Mouse (Mus musculus): ENCODE results near the gene Pdzrn3. TPM values are rescaled to one million over a fixed set of nuclear protein-coding genes. Genes with fewer than 3 reads are reported as not detected.

Pdzrn3 gene
- total RNA-seq, 1 experiment: 3.8 TPM

DNA sequence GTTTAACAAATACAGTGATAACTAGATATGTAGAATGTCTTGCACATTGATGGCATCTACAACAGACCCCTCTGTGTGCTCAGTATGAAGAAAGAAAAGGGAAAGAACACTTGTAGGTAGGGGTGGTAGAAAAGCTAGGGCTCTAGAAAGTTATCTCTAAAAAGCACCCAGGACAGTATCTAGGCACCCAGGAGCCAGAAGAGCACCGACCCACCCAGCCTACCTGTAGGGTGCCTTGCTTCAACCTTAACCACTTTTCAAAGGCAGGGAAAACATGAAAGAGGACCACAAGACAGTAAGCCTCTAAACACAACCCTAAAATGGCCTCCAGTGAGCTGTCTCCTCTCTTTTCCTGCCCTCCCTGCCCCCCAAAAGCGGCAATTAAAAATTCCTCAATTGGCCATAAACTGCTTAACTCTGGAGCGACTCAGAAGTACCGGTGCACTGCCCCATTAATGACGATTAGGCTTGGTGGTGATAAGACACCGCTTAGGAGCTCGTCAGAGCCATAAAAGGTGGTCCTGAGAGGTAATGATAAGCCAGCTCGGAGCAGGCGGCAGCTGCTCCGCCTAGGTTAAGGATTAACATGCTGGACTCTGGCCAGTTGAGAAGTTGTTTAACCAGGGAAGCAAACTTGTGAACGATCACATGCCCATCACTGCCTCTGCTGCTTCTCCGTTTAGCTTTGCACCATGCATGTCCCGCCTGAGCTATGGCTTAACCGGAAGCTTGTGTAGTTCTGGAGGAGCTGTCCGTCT, 106.1 kb downstream of the Pdzrn3 start:
- TF ChIP-seq MAFK (IDR thresholded peaks at IDR 0.05; ENCODE audit: insufficient read depth, low read depth, low read length) (no peak), HCFC1 (IDR thresholded peaks at IDR 0.05; ENCODE audit: borderline replicate concordance, insufficient read depth, low read length) (no peak), CHD2 (IDR thresholded peaks at IDR 0.05; ENCODE audit: low read depth, low read length) (no peak), ZC3H11A (IDR thresholded peaks at IDR 0.05; ENCODE audit: borderline replicate concordance, low read depth, low read length) (no peak), ZNF384 (IDR thresholded peaks at IDR 0.05; ENCODE audit: low read depth, low read length) (no peak)
- H3K27ac ChIP-seq (ENCODE audit: insufficient read depth, low read depth, low read length, poor library complexity, severe bottlenecking): no peak overlapping the region
- no peak overlapping the region for H3K9ac ChIP-seq (ENCODE audit: insufficient read depth, low read depth, low read length, poor library complexity, severe bottlenecking)
- in situ Hi-C loops (cut with MboI; ENCODE audit: low sequenced_read_pairs in 2 of 2, unreplicated experiment in 2 of 2): loop anchor here (10.0 to 25.0 kb wide), 2 partner anchors 263 to 384 kb away; no protein-coding TSS in a partner anchor
- H3K9me3 ChIP-seq (ENCODE audit: control insufficient read depth, insufficient read depth, low read depth, low read length): no peaks in the 10 kb centered on the region
- H3K4me1 ChIP-seq (ENCODE audit: control insufficient read depth in 2 of 2, insufficient read depth in 2 of 2, low read length in 2 of 2, poor library complexity in 1 of 2): no peaks in the 10 kb centered on the region
- H3K4me3 ChIP-seq (ENCODE audit: insufficient read depth in 1 of 2, low read depth in 1 of 2, low read length in 2 of 2, poor library complexity in 1 of 2, severe bottlenecking in 1 of 2): no peak overlapping the region
- DNase-seq (ENCODE audit: low read depth, low spot score): no peak
- H3K36me3 ChIP-seq (ENCODE audit: control insufficient read depth, insufficient read depth, low read length, poor library complexity, severe bottlenecking): no peaks in the 10 kb centered on the region

DNA sequence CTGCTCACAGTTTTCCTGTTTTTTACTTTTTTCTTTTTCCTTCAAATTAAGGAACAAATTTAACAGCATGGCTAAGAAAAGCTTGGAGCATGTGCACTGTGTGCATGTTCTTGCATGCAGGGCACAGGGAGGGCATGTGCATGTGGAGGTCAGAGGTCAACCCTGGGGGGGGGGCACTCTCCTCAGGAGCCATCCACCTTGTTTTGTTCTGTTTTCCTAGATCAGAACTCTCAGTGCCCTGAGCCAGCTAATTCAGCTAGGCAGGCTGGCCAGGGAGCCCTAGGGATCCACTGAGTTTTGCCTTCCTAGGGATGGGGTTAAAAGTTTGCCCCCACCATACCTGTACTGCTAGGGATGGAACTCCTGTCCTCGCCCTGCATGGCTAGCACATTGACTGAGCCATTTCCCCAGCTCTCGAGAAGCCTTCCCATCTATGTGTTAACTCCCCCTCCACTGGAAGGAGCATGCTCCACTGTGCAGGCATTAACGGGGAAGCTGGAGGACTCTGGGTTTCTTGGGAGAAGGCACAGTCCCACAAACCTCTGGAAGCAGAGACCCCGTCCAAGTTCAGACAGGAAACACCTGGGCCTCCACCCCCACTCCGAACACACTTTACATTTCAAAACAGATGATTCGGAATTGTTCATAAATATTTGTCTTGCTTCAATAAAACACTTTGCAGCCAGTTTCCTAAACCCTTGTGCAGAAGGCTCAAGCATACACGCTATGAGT, 107.4 kb downstream of the Pdzrn3 start:
- no peaks in the 10 kb centered on the region for H3K36me3 ChIP-seq (ENCODE audit: control insufficient read depth, insufficient read depth, low read length, poor library complexity, severe bottlenecking)
- H3K9me3 ChIP-seq (ENCODE audit: control insufficient read depth, insufficient read depth, low read depth, low read length): no peaks in the 10 kb centered on the region
- no peak for DNase-seq (ENCODE audit: low read depth, low spot score)
- H3K4me1 ChIP-seq (ENCODE audit: control insufficient read depth in 2 of 2, insufficient read depth in 2 of 2, low read length in 2 of 2, poor library complexity in 1 of 2): no peaks in the 10 kb centered on the region
- no peak overlapping the region for H3K27ac ChIP-seq (ENCODE audit: insufficient read depth, low read depth, low read length, poor library complexity, severe bottlenecking)
- H3K9ac ChIP-seq (ENCODE audit: insufficient read depth, low read depth, low read length, poor library complexity, severe bottlenecking): no peak overlapping the region
- no peak for TF ChIP-seq ZC3H11A (IDR thresholded peaks at IDR 0.05; ENCODE audit: borderline replicate concordance, low read depth, low read length)
- no peak for TF ChIP-seq ZNF384 (IDR thresholded peaks at IDR 0.05; ENCODE audit: low read depth, low read length)
- TF ChIP-seq MAFK (IDR thresholded peaks at IDR 0.05; ENCODE audit: insufficient read depth, low read depth, low read length): no peak
- no peak for TF ChIP-seq CHD2 (IDR thresholded peaks at IDR 0.05; ENCODE audit: low read depth, low read length)
- TF ChIP-seq HCFC1 (IDR thresholded peaks at IDR 0.05; ENCODE audit: borderline replicate concordance, insufficient read depth, low read length): no peak
- no peak overlapping the region for H3K4me3 ChIP-seq (ENCODE audit: insufficient read depth in 1 of 2, low read depth in 1 of 2, low read length in 2 of 2, poor library complexity in 1 of 2, severe bottlenecking in 1 of 2)
- in situ Hi-C loops (cut with MboI; ENCODE audit: low sequenced_read_pairs in 2 of 2, unreplicated experiment in 2 of 2): loop anchor here (10.0 to 25.0 kb wide), 2 partner anchors 265 to 383 kb away; no protein-coding TSS in a partner anchor

DNA sequence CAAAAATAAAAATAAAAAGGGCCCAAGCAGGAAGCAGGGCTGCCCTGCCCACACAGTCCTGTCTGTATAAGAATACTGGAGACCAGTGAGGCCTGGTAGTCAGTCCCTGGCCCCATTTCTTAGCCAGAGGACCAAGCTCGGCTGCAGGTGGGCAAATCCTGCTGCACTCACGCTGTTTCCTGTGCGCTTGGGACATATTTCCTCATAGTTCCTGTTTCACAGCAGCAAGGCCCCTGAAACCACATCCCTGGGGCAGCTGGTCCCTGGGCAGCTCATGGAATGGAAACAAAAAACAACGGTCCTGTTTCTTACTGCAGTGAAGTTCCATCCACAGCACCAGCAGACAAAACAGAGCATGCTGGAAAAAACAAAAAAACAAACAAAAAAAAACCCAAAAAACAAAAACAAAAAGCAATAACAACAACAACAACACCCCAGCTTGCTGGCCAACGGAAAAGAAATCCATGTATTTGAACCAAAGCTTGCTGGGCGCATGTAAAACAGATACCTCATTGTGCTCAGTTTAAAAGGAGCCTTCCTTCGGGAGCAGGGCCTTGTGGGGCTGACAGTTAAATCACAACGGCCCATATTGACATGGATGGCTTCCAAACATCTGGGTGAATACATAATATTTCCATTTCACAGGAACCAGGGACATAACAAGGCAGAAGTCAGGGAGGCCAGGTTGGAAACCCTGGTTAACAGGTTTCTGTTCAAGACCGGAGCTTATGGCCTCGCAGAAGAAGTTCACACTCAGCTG, 108.2 kb downstream of the Pdzrn3 start:
- in situ Hi-C loops (cut with MboI; ENCODE audit: low sequenced_read_pairs in 2 of 2, unreplicated experiment in 2 of 2): loop anchor here (10.0 to 25.0 kb wide), 2 partner anchors 265 to 382 kb away; no protein-coding TSS in a partner anchor
- no peak overlapping the region for H3K4me3 ChIP-seq (ENCODE audit: insufficient read depth in 1 of 2, low read depth in 1 of 2, low read length in 2 of 2, poor library complexity in 1 of 2, severe bottlenecking in 1 of 2)
- no peak overlapping the region for H3K9ac ChIP-seq (ENCODE audit: insufficient read depth, low read depth, low read length, poor library complexity, severe bottlenecking)
- no peaks in the 10 kb centered on the region for H3K4me1 ChIP-seq (ENCODE audit: control insufficient read depth in 2 of 2, insufficient read depth in 2 of 2, low read length in 2 of 2, poor library complexity in 1 of 2)
- TF ChIP-seq MAFK (IDR thresholded peaks at IDR 0.05; ENCODE audit: insufficient read depth, low read depth, low read length) (no peak), CHD2 (IDR thresholded peaks at IDR 0.05; ENCODE audit: low read depth, low read length) (no peak), ZNF384 (IDR thresholded peaks at IDR 0.05; ENCODE audit: low read depth, low read length) (no peak), HCFC1 (IDR thresholded peaks at IDR 0.05; ENCODE audit: borderline replicate concordance, insufficient read depth, low read length) (no peak), ZC3H11A (IDR thresholded peaks at IDR 0.05; ENCODE audit: borderline replicate concordance, low read depth, low read length) (no peak)
- no peaks in the 10 kb centered on the region for H3K36me3 ChIP-seq (ENCODE audit: control insufficient read depth, insufficient read depth, low read length, poor library complexity, severe bottlenecking)
- no peaks in the 10 kb centered on the region for H3K9me3 ChIP-seq (ENCODE audit: control insufficient read depth, insufficient read depth, low read depth, low read length)
- DNase-seq (ENCODE audit: low read depth, low spot score): no peak
- H3K27ac ChIP-seq (ENCODE audit: insufficient read depth, low read depth, low read length, poor library complexity, severe bottlenecking): no peak overlapping the region

DNA sequence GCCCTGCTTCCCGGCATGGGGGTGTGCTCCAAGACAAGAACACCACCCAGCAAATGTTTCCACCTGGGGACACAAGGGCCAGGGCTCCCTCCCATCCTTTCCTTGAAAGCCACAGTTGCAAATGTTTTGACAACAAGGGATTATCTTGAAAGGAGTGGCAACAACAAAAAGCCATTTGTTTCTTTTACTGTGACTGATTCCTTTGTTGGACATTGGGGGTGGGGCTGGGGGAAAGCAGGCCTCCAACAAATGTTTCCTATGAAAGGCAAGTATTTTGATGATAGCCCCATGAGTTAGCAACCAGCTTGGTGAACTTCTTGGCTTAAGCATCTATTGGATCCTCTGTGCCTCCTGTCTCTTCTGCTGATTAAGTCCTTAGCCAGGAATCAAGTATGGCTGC, 109.4 kb downstream of the Pdzrn3 start:
- in situ Hi-C loops (cut with MboI; ENCODE audit: low sequenced_read_pairs in 2 of 2, unreplicated experiment in 2 of 2): loop anchor here in 1 of 2 experiments (25.0 kb wide), 1 partner anchor 381 kb away; no protein-coding TSS in a partner anchor
- H3K4me3 ChIP-seq (ENCODE audit: insufficient read depth in 1 of 2, low read depth in 1 of 2, low read length in 2 of 2, poor library complexity in 1 of 2, severe bottlenecking in 1 of 2): no peak overlapping the region
- no peaks in the 10 kb centered on the region for H3K4me1 ChIP-seq (ENCODE audit: control insufficient read depth in 2 of 2, insufficient read depth in 2 of 2, low read length in 2 of 2, poor library complexity in 1 of 2)
- DNase-seq (ENCODE audit: low read depth, low spot score): no peak
- H3K27ac ChIP-seq (ENCODE audit: insufficient read depth, low read depth, low read length, poor library complexity, severe bottlenecking): no peak overlapping the region
- no peak overlapping the region for H3K9ac ChIP-seq (ENCODE audit: insufficient read depth, low read depth, low read length, poor library complexity, severe bottlenecking)
- no peaks in the 10 kb centered on the region for H3K9me3 ChIP-seq (ENCODE audit: control insufficient read depth, insufficient read depth, low read depth, low read length)
- H3K36me3 ChIP-seq (ENCODE audit: control insufficient read depth, insufficient read depth, low read length, poor library complexity, severe bottlenecking): no peaks in the 10 kb centered on the region
- TF ChIP-seq ZNF384 (IDR thresholded peaks at IDR 0.05; ENCODE audit: low read depth, low read length): no peak
- no peak for TF ChIP-seq CHD2 (IDR thresholded peaks at IDR 0.05; ENCODE audit: low read depth, low read length)
- no peak for TF ChIP-seq MAFK (IDR thresholded peaks at IDR 0.05; ENCODE audit: insufficient read depth, low read depth, low read length)
- no peak for TF ChIP-seq HCFC1 (IDR thresholded peaks at IDR 0.05; ENCODE audit: borderline replicate concordance, insufficient read depth, low read length)
- TF ChIP-seq ZC3H11A (IDR thresholded peaks at IDR 0.05; ENCODE audit: borderline replicate concordance, low read depth, low read length): no peak

Measured in ES-E14 (cell line).